Mouse (Mus musculus) left cerebral cortex, adult 18-20 months (tissue): Measurements from ENCODE around the gene Cited1. TPM values are rescaled to one million over a fixed set of nuclear protein-coding genes. Genes with fewer than 3 reads are reported as not detected.

ENCODE experiments used
- DNase-seq, 2 experiments: peaks; one replicate each; pipeline ENCODE4 v3.0.0; 2021 to 2022; ENCODE audit warnings: low spot score in 2 of 2, mixed read lengths in 1 of 2
- long read RNA-seq, 2 experiments: library from polyadenylated mRNA; stranded (forward); transcript quantifications; one replicate each; pipeline ENCODE4 v2.0.0; 2021
- microRNA-seq, 2 experiments: library from miRNA; unstranded; fragments of <30 nt; microRNA quantifications; one replicate each; pipeline ENCODE4 v1.2.0; 2021
- total RNA-seq, 2 experiments: library from RNA; stranded (reverse); gene quantifications; 2 replicates each; pipeline ENCODE4 v1.2.3; 2021

Gene Cited1
- total RNA-seq, result 1 to 10 TPM; 3.4 to 6.7 TPM
- long read RNA-seq, experiment 1, partial matches to known transcripts, result 0 of 4 reads
- long read RNA-seq, experiment 1, other reads (novel, unspliced or antisense), result 0 of 4 reads
- long read RNA-seq, experiment 2, partial matches to known transcripts, result 0 of 2 reads
- long read RNA-seq, experiment 2, other reads (novel, unspliced or antisense), result 0 of 2 reads

- peak; percentile 45 to 53 for DNase-seq
Measured at GRCm38 (mm10) chrX:102251937-102252860, at the start of gene Cited1. Cited1 (minus strand) TSS chrX:102252181.

GRCm38 (mm10) chrX:102284889-102285288 is 32.9 kb upstream of the Cited1 start:
- DNase-seq, result no peak

- DNase-seq, result no peak
Measured at GRCm38 (mm10) chrX:102262620-102263345, 10.8 kb upstream of the Cited1 start.

- no peak for DNase-seq
Measured at GRCm38 (mm10) chrX:102259772-102260171, 7.8 kb upstream of the Cited1 start.

GRCm38 (mm10) chrX:102253892-102254291 is 1.9 kb upstream of the Cited1 start:
- DNase-seq, result peak in 1 of 2 experiments; percentile 21

GRCm38 (mm10) chrX:102251221-102251936 is 602 bp downstream of the Cited1 start:
- DNase-seq, result peak in 1 of 2 experiments; percentile 2

- no peak for DNase-seq
Measured at GRCm38 (mm10) chrX:102250891-102251170, 1.1 kb downstream of the Cited1 start.

GRCm38 (mm10) chrX:102250150-102250890 is 1.7 kb downstream of the Cited1 start:
- DNase-seq, result no peak

GRCm38 (mm10) chrX:102244334-102244733 is 7.6 kb downstream of the Cited1 start:
- no peak for DNase-seq

- DNase-seq, result peak; percentile 3 to 39
Measured at GRCm38 (mm10) chrX:102219126-102219525, 32.9 kb downstream of the Cited1 start.

- DNase-seq, result peak in 1 of 2 experiments; percentile 4
Measured at GRCm38 (mm10) chrX:102215356-102215755, 36.6 kb downstream of the Cited1 start.

Small RNA genes within 50 kb of the gene (microRNA-seq; reads per million reads assigned to microRNA genes)
- 0 reads per million in 2 experiments for gene Gm26318

Other genes with a start within 250 kb of the Cited1 start
- gene Rtl5, start 180.9 kb downstream of the Cited1 start, total RNA-seq, result 10 to 100 TPM; 22.6 to 23.1 TPM
- 10 to 100 TPM; 20.3 to 33.4 TPM for gene Pin4, start 132.7 kb downstream of the Cited1 start, total RNA-seq
- gene Ercc6l, start 95.1 kb downstream of the Cited1 start, total RNA-seq, result under 1 TPM in 1 of 2 experiments, not detected in 1; 0.14 TPM
- 100 to 1,000 TPM; 447 to 516 TPM for gene Rps4x, start 62.8 kb downstream of the Cited1 start, total RNA-seq